Mouse (Mus musculus) kidney, embryonic 14.5 days (tissue): ENCODE measurements at regions not wholly inside any gene's neighbourhood (a gene's known extent, or its start where the extent isn't known, plus 50 kb on each side); places are given as distances from the start of the nearest gene placed in this dataset.

ENCODE experiments used
- ATAC-seq: fragments of 200-750 bp; cut with Nextera tagmentation; 2 replicates; pipeline ENCODE4 v1.8.0; 2017; ENCODE audit warnings: moderate number of reproducible peaks, mild to moderate bottlenecking, moderate TSS enrichment, moderate library complexity; ENCODE audit not compliant: low FRiP score, low TSS enrichment
- H3K27ac ChIP-seq: fragments of 300-500 bp; sonication (generic); 2 replicates; pipeline ENCODE4 v1.5.1; 2014; ENCODE audit warnings: low read depth, mild to moderate bottlenecking, low read length, moderate library complexity, mixed read lengths
- H3K27me3 ChIP-seq: fragments of 300-500 bp; sonication (generic); 2 replicates; pipeline ENCODE4 v1.6.1; 2014; ENCODE audit warnings: mild to moderate bottlenecking, low read length; ENCODE audit not compliant: control insufficient read depth, insufficient read depth
- H3K36me3 ChIP-seq: fragments of 300-500 bp; sonication (generic); 2 replicates; pipeline ENCODE4 v1.6.1; 2014; ENCODE audit warnings: low read length, mixed read lengths; ENCODE audit not compliant: control insufficient read depth, insufficient read depth
- H3K4me1 ChIP-seq: fragments of 300-500 bp; sonication (generic); 2 replicates; pipeline ENCODE4 v1.6.1; 2014; ENCODE audit warnings: low read length, mixed read lengths; ENCODE audit not compliant: control insufficient read depth, insufficient read depth
- H3K4me2 ChIP-seq: fragments of 300-500 bp; sonication (generic); replicated peaks from 2 replicates; pipeline ENCODE4 v1.6.1; 2014; ENCODE audit warnings: low read depth, mild to moderate bottlenecking, low read length
- H3K4me3 ChIP-seq: fragments of 300-500 bp; sonication (generic); 2 replicates; pipeline ENCODE4 v1.5.1; 2014; ENCODE audit warnings: mild to moderate bottlenecking, low read length
- H3K9ac ChIP-seq: fragments of 300-500 bp; sonication (generic); 2 replicates; pipeline ENCODE4 v1.6.1; 2014; ENCODE audit warnings: low read depth, mild to moderate bottlenecking, low read length, moderate library complexity
- H3K9me3 ChIP-seq: fragments of 300-500 bp; sonication (generic); 2 replicates; pipeline ENCODE4 v1.6.1; 2016; ENCODE audit warnings: low read length; ENCODE audit not compliant: control insufficient read depth
- WGBS: fragments of 180-500 bp; shearing (Covaris S2); extraction: QIAGEN DNeasy Blood & Tissue Kit; methylation state at CpG from one replicate; pipeline ENCODE4 v1.1.7; 2014; 5-methylcytosine and 5-hydroxymethylcytosine counted together

DNA sequence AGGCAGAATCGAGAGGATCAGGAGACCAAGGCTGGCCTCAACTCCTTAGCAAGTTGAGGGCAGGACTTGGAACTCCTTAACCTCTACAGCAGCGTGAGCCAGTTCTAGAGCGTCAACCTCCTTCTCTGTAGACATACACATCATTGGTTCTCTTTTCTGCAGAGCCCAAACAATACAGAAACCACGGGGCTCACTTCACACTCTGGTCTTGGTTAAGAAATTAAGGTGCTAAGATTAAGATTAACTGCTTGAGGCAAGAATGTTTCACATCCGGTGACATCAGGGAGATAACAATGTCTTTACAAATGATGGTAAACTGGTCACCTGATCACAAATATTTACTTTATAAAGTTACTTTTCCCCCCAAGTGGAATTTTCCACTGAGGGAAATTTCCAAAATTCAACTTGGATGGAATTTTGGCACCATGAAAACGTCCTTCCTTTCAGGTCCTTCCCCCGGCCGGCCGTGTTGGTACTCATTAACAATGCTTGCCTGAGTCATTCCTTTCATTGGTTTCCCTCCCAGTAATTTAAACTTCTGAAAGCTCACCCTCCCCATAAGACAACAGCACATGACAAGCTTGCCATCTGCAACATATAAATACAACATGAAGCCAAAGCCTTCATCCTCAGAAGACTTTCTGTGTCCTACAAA is 77.3 kb upstream of the Kdm7a start:
- H3K27me3 ChIP-seq = no peaks in the 10 kb centered on the region
- H3K27ac ChIP-seq = no peak overlapping the region
- H3K9ac ChIP-seq = no peak overlapping the region
- H3K36me3 ChIP-seq = no peaks in the 10 kb centered on the region
- no peak overlapping the region for H3K4me3 ChIP-seq
- ATAC-seq = no peak
- H3K4me2 ChIP-seq = no peak overlapping the region
- peaks cover 6% of the 10 kb centered on the region; the same call in 1 of the 2 replicates for H3K4me1 ChIP-seq
- WGBS = 83% methylated on average over 9 of the region's 9 CpGs
- H3K9me3 ChIP-seq = no peaks in the 10 kb centered on the region; the same call in 1 of the 2 replicates

DNA sequence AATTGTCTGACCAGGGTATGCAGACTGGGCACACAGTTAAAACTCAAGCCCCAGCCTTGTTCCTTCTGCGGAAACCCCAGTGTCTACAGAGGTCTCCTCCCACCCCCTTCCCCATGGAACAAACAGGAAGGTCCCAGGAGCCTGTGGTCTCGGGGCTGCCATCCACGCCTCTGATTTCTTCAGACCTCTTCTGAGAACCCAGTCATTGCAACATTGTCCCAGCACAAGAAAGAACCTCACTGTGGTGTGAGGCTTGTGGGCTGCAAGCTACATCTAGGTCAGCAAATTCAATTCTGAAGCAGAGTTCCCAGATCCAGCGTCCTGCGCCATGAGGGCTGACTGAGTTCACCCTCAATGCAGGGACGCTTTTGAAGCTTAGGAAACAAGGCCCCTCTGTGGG is 71.7 kb upstream of the Kdm7a start:
- Histone ChIP-seq H3K4me3 (no peak overlapping the region), H3K9me3 (no peaks in the 10 kb centered on the region), H3K4me2 (no peak overlapping the region), H3K4me1 (no peaks in the 10 kb centered on the region), H3K27me3 (no peaks in the 10 kb centered on the region), H3K36me3 (no peaks in the 10 kb centered on the region), H3K27ac (no peak overlapping the region), H3K9ac (no peak overlapping the region)
- no peak for ATAC-seq
- 83% methylated on average over 6 of the region's 6 CpGs for WGBS

DNA sequence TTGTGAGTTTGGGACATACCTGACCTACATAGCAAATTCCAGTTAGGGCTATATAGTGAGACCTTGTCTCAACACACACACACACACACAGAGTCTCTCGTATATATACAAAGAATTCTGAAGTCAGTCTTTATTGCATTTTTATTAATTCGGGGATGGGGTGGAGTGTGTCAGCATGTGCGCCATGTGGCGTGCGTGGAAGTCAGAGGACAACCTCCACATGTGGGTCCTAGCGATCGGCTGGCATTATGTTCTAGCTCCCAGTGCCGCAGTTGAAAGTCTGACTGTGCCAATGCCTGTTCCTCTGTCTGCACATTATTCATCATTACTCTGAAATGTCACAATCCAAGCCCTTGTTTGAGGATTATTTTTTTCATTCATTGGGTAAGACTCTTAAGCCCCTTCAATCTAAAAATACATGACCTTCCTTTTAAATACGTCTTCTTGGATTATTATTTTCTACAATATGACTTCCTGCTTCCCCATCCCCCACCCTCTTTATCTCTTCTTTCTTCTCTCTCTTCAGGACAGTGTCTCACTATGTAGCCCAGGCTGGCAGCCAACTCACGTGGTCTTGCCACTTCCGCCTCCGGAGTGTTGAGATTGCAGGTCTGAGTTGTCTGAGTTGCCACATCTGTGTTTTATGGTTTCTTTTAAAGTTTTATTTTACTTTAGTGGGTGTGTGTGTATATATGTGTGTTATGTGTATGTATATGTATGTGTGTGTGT is 68.3 kb upstream of the Kdm7a start:
- no peaks in the 10 kb centered on the region for H3K9me3 ChIP-seq
- H3K27me3 ChIP-seq = no peaks in the 10 kb centered on the region
- no peaks in the 10 kb centered on the region for H3K4me1 ChIP-seq
- no peak overlapping the region for H3K4me2 ChIP-seq
- no peaks in the 10 kb centered on the region for H3K36me3 ChIP-seq
- no peak overlapping the region for H3K9ac ChIP-seq
- whole genome bisulfite sequencing = 92% methylated on average over 12 of the region's 12 CpGs
- no peak for ATAC-seq
- H3K27ac ChIP-seq = no peak overlapping the region
- no peak overlapping the region for H3K4me3 ChIP-seq

DNA sequence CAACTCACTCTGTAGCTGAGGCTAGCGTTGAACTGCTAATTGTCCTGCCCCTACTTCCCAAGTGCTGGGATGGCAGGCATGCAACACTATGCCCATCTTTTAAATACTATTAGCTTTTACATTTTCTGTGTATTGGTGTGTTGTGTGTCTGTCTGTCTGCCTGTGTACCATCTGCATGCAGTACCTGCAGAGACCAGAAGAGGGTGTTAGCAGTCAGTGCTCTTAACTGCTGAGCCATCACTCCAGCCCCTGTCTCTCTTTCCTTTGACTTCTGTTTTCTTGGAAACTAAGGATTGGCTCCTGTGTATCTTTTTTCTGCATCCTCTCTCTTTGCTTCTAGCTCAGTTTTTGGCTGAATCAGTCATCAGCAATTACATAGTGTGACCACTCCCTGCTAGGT is 66.8 kb upstream of the Kdm7a start:
- WGBS = 89% methylated on average over 1 of the region's 1 CpGs
- Histone ChIP-seq H3K27me3 (no peaks in the 10 kb centered on the region), H3K4me2 (no peak overlapping the region), H3K9me3 (no peaks in the 10 kb centered on the region), H3K9ac (no peak overlapping the region), H3K36me3 (no peaks in the 10 kb centered on the region), H3K4me3 (no peak overlapping the region), H3K4me1 (no peaks in the 10 kb centered on the region), H3K27ac (no peak overlapping the region)
- ATAC-seq = no peak

DNA sequence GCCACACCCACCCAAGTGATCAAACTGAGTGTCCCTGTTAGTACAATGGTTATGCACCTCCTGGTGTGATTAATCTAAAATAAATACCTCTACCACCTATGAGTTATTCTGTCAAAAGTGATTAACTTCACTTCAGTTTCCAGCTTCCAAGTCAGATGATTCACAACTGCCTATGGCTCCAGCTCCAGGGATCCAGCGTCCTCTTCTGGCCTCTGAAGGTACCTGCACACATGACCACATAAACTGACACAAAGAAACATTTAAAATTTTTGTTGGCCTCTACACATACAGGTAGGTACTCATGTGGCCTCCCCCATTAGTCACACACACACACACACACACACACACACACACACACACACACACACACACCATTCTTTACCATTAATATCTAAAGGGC is 63.9 kb upstream of the Kdm7a start:
- Histone ChIP-seq H3K36me3 (no peaks in the 10 kb centered on the region), H3K9ac (no peak overlapping the region), H3K4me2 (no peak overlapping the region), H3K4me3 (no peak overlapping the region), H3K4me1 (no peaks in the 10 kb centered on the region), H3K27me3 (no peaks in the 10 kb centered on the region), H3K9me3 (no peaks in the 10 kb centered on the region), H3K27ac (no peak overlapping the region)
- WGBS = 87% methylated on average over 1 of the region's 1 CpGs
- ATAC-seq = no peak

DNA sequence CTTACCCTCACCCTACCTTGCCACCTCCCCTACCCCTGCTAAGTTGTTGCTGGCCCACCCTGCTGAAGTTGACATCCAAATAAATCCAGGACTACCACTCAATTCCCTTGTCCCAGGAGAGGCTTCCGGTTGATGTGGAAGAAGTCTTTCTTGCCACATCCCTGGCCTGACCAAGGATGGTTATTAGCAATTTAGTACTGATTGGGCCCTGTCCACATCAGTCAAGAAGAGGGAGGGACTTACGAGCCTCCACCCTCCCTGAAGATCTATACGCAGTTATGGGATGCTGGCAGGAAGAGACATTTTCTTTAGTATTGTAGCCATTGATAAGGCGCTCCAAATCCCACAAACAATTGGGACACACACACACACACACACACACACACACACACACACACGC is 63.1 kb upstream of the Kdm7a start:
- H3K4me1 ChIP-seq = 0 out of 2 replicates have a peak, but pooled peaks cover 3% of the 10 kb centered on the region
- H3K27me3 ChIP-seq = no peaks in the 10 kb centered on the region
- WGBS = 74% methylated on average over 5 of the region's 5 CpGs
- no peak overlapping the region for H3K4me3 ChIP-seq
- H3K9me3 ChIP-seq = no peaks in the 10 kb centered on the region
- no peak for ATAC-seq
- H3K27ac ChIP-seq = no peak overlapping the region
- no peak overlapping the region for H3K9ac ChIP-seq
- no peaks in the 10 kb centered on the region for H3K36me3 ChIP-seq
- H3K4me2 ChIP-seq = no peak overlapping the region

DNA sequence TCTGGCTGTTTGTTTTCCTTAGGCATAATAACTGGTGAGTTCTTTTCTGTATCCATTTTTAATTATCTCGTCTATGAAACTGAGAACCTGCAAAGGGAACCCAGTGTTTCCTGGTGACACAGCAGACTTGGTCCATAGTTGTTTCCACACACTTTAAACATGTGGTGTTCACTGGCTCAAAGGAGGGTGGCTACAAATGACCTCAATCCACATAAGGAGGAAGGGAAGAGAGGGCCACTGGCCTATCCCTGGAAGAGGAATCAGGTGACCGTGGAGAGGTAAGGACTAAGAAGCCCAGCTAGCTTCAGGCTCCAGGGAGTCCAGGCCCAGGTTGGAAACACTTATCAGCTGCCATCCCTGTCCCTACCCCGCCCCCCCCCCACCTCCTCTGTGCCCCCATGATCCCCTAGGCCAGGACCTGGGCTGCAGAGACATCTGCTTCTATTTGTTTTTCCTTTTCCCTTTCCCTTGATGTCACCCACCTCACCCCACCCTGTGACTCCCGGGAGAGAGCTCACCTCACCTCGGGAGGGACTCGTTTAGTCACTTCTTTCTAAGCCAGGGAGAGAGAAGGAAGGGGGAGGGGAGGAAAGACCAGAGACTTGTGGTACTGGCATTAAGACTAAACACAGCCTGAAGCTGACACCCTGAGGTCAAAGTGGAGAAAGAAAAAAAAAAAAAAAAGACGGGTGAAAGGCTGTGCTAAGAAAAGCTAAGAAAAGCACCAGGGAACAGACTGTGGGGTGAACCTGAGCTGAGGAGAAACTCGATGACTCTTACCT is 62.2 kb upstream of the Kdm7a start:
- no peak for ATAC-seq
- 23% methylated on average over 8 of the region's 8 CpGs for WGBS
- Histone ChIP-seq H3K36me3 (no peaks in the 10 kb centered on the region), H3K9me3 (no peaks in the 10 kb centered on the region), H3K4me2 (no peak overlapping the region), H3K27ac (no peak overlapping the region), H3K9ac (no peak overlapping the region), H3K4me3 (no peak overlapping the region), H3K4me1 (0 out of 2 replicates have a peak, but pooled peaks cover 3% of the 10 kb centered on the region), H3K27me3 (no peaks in the 10 kb centered on the region)

DNA sequence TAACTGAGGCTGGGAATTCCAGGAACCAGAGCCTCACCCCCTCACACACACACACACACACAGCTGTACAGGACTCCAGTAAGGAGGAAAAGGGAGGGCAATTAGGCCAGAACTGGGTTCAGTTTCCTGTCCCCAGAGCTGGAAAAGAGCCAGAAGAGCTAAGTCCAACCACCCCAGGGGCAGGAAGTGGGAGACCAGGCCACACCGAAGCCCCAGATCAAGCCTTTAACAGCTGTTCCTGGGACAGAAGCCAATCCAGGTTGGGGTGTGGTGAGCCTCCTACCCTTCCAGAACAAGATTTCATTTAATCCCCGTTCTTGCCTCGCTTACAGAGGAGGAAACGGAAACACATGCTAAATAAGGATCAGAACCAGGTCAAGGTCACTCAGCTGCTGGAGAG is 58.1 kb upstream of the Kdm7a start:
- Histone ChIP-seq H3K27me3 (no peaks in the 10 kb centered on the region), H3K4me1 (0 out of 2 replicates have a peak, but pooled peaks cover 3% of the 10 kb centered on the region), H3K27ac (no peak overlapping the region), H3K36me3 (no peaks in the 10 kb centered on the region), H3K9me3 (no peaks in the 10 kb centered on the region), H3K9ac (no peak overlapping the region), H3K4me2 (no peak overlapping the region), H3K4me3 (no peak overlapping the region)
- peak; percentile 23; the same call in 1 of the 2 replicates for ATAC-seq
- 43% methylated on average over 4 of the region's 4 CpGs for WGBS

DNA sequence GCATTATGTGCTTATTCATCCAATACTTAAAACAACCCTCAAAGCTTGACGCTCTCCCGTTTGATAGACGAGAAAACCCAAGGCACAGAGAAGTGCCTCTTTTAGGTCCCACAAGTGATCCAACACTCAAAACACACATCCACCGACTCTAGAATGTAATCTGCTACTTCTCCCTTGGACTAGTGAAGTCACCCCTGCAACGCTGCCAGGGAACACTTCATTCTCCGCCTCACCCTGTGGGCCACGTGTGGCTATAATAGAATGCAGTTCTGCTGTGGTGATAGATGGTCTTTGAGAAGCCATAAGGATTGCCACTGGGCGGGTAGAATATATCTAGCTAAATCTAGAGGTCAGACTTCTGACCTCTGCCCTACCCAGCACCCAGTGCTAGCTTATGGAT is 57.0 kb upstream of the Kdm7a start:
- H3K27ac ChIP-seq = no peak overlapping the region
- whole genome bisulfite sequencing = 80% methylated on average over 8 of the region's 8 CpGs
- H3K4me2 ChIP-seq = no peak overlapping the region
- 0 out of 2 replicates have a peak, but pooled peaks cover 3% of the 10 kb centered on the region for H3K4me1 ChIP-seq
- no peak for ATAC-seq
- no peak overlapping the region for H3K9ac ChIP-seq
- no peak overlapping the region for H3K4me3 ChIP-seq
- H3K9me3 ChIP-seq = no peaks in the 10 kb centered on the region
- no peaks in the 10 kb centered on the region for H3K27me3 ChIP-seq
- H3K36me3 ChIP-seq = no peaks in the 10 kb centered on the region
